Mouse (Mus musculus) megakaryocyte, embryonic 14.5 days (primary cell): ENCODE results near the gene Grn. TPM values are rescaled to one million over a fixed set of nuclear protein-coding genes. Genes with fewer than 3 reads are reported as not detected.

Experiments used
- H3K27me3 ChIP-seq: replicated peaks from 2 replicates; pipeline ENCODE3; 2012; ENCODE audit warnings: inconsistent platforms
- H3K36me3 ChIP-seq: replicated peaks from 2 replicates; pipeline ENCODE3; 2012; ENCODE audit warnings: low read length, inconsistent platforms, mixed read lengths
- H3K4me1 ChIP-seq: 2 replicates; pipeline ENCODE4 v1.6.1; 2012; ENCODE audit warnings: inconsistent platforms
- H3K4me3 ChIP-seq: replicated peaks from 2 replicates; pipeline ENCODE3; 2012; ENCODE audit warnings: moderate library complexity, mild to moderate bottlenecking, inconsistent platforms
- H3K9me3 ChIP-seq: 2 replicates; pipeline ENCODE4 v1.6.1; 2012; ENCODE audit warnings: inconsistent platforms
- FLI1 ChIP-seq: IDR thresholded peaks from 2 replicates; pipeline ENCODE4 v1.6.1; 2012; ENCODE audit warnings: low read length, inconsistent platforms, mixed read lengths
- GATA1 ChIP-seq: IDR thresholded peaks from 3 replicates; pipeline ENCODE4 v1.6.1; 2012; ENCODE audit warnings: mixed read lengths, low read length, inconsistent platforms, borderline replicate concordance
- polyA plus RNA-seq: library from polyadenylated mRNA; stranded (reverse); fragments of >175 nt; gene quantifications from 2 replicates; pipeline ENCODE4 v1.2.3, GENCODE M21; 2012; ENCODE audit warnings: low replicate concordance; ENCODE audit not compliant: insufficient read depth

Grn gene
- polyA plus RNA-seq, 1 experiment = 152 TPM

DNA sequence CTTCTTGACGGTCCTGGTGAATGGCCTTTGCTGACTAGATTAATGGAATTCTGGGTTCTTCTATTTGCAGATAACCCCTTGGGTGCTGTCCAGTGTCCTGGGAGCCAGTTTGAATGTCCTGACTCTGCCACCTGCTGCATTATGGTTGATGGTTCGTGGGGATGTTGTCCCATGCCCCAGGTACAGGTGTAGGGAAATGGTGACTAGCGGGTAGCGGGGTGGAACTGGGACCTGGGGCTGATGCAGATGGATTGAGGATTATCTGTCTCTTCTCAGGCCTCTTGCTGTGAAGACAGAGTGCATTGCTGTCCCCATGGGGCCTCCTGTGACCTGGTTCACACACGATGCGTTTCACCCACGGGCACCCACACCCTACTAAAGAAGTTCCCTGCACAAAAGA is 3.8 kb downstream of the Grn start:
- peaks cover 20% of the 10 kb centered on the region for H3K27me3 ChIP-seq
- H3K9me3 ChIP-seq = peaks cover 9% of the 10 kb centered on the region; the same call in 1 of the 2 replicates
- peaks cover 83% of the 10 kb centered on the region for H3K4me1 ChIP-seq
- peaks cover 58% of the 10 kb centered on the region for H3K36me3 ChIP-seq
- peak overlapping the region; percentile 11 for H3K4me3 ChIP-seq
- no peak for TF ChIP-seq GATA1
- TF ChIP-seq FLI1 = no peak

DNA sequence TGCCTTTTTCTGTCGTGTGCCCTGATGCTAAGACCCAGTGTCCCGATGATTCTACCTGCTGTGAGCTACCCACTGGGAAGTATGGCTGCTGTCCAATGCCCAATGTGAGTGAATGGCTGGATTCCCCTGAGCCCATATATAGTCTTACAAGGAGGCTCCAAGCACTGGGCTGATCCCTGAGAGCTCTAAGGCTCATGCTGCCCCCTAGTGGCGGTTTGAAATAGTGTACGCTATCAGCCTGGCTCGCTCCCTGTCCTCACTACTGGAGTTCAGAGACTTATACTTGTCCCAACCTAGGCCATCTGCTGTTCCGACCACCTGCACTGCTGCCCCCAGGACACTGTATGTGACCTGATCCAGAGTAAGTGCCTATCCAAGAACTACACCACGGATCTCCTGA is 4.3 kb downstream of the Grn start:
- H3K4me3 ChIP-seq = peak overlapping the region; percentile 3
- peaks cover 9% of the 10 kb centered on the region; the same call in 1 of the 2 replicates for H3K9me3 ChIP-seq
- TF ChIP-seq GATA1 = no peak
- no peak for TF ChIP-seq FLI1
- peaks cover 80% of the 10 kb centered on the region for H3K4me1 ChIP-seq
- peaks cover 59% of the 10 kb centered on the region for H3K36me3 ChIP-seq
- peaks cover 25% of the 10 kb centered on the region for H3K27me3 ChIP-seq

- TF ChIP-seq FLI1 = no peak
- TF ChIP-seq GATA1 = no peak
- H3K27me3 ChIP-seq = peaks cover 32% of the 10 kb centered on the region
Measured at GRCm38 (mm10) chr11:102434816-102435705, 4.9 kb downstream of the Grn start.

DNA sequence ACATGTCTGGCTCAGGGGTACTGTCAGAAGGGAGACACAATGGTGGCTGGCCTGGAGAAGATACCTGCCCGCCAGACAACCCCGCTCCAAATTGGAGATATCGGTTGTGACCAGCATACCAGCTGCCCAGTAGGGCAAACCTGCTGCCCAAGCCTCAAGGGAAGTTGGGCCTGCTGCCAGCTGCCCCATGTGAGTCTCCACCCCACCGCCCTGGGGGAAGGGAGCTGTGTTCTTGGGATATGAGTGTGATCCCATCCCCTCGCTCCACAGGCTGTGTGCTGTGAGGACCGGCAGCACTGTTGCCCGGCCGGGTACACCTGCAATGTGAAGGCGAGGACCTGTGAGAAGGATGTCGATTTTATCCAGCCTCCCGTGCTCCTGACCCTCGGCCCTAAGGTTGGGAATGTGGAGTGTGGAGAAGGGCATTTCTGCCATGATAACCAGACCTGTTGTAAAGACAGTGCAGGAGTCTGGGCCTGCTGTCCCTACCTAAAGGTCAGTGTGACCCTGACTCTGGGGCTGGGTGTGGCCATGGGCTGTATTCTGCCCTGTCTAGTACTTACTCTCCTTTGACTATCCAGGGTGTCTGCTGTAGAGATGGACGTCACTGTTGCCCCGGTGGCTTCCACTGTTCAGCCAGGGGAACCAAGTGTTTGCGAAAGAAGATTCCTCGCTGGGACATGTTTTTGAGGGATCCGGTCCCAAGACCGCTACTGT is 5.8 kb downstream of the Grn start:
- H3K36me3 ChIP-seq = peaks cover 59% of the 10 kb centered on the region
- no peak for TF ChIP-seq GATA1
- no peak for TF ChIP-seq FLI1
- H3K4me1 ChIP-seq = peaks cover 78% of the 10 kb centered on the region
- peaks cover 9% of the 10 kb centered on the region; the same call in 1 of the 2 replicates for H3K9me3 ChIP-seq
- H3K27me3 ChIP-seq = peaks cover 33% of the 10 kb centered on the region
- no peak overlapping the region for H3K4me3 ChIP-seq

More at GRCm38 (mm10) chr11:102434816-102435705, 4.9 kb downstream of the Grn start:
- peaks cover 59% of the 10 kb centered on the region for H3K36me3 ChIP-seq
- no peak overlapping the region for H3K4me3 ChIP-seq
- peaks cover 80% of the 10 kb centered on the region for H3K4me1 ChIP-seq
- H3K9me3 ChIP-seq = peaks cover 9% of the 10 kb centered on the region; the same call in 1 of the 2 replicates

GRCm38 (mm10) chr11:102436471-102436790 is 6.3 kb downstream of the Grn start:
- no peak for TF ChIP-seq FLI1
- TF ChIP-seq GATA1 = no peak
- H3K4me1 ChIP-seq = peaks cover 73% of the 10 kb centered on the region
- H3K36me3 ChIP-seq = peaks cover 59% of the 10 kb centered on the region
- H3K27me3 ChIP-seq = peaks cover 35% of the 10 kb centered on the region
- H3K9me3 ChIP-seq = peaks cover 9% of the 10 kb centered on the region; the same call in 1 of the 2 replicates
- H3K4me3 ChIP-seq = no peak overlapping the region

DNA sequence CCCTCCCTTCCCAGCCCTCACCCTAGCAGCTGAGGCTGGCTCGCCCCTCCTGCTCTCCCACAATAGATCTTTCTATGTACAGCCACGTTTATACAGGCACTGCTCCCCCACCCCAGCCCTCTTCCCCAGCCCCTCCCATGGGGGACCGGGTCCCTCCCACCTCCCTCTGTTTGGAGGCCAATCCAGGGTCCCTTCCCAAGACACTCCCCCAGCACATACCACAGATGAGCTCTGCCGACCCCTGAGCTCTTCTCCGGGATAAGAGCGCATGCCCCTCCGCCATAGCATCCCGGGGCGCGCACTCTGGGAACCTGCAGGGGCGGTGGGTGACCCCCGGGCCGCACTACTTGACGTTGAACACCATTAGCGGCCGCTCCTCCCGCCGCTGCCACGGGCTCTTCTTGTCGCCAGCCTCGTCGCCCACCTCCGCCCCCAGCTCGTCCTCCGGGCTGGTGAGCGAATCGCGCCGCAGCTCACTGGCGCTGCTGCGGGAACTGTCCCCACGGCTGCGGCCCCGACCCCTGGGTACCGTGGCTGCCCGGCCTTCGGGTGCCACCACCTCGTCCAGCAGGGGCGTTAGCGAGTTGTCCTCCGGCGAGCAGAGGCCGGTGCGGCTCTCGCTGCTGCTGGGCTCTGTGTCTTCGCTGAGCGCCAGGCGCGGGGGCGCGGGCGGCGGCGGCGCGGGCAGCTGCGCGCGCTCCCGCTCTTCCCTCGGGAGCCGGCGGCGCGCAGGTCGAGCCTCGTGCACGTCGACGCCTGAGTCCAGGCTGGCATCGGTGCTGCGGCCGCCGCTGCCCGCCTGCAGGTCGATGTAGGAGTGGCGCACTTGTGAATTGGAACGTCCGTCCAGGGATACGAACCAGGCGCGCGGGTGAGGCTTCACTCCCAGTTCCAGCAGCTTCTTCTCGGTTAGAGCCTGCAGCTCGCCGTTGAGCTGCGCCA is 7.3 kb downstream of the Grn start:
- peak overlapping the region; percentile 88 for H3K4me3 ChIP-seq
- H3K4me1 ChIP-seq = peaks cover 63% of the 10 kb centered on the region
- H3K9me3 ChIP-seq = peaks cover 9% of the 10 kb centered on the region; the same call in 1 of the 2 replicates
- peaks cover 59% of the 10 kb centered on the region for H3K36me3 ChIP-seq
- peaks cover 38% of the 10 kb centered on the region for H3K27me3 ChIP-seq
- TF ChIP-seq GATA1 (no peak), FLI1 (no peak)

GRCm38 (mm10) chr11:102438212-102439092 is 8.3 kb downstream of the Grn start:
- TF ChIP-seq GATA1 (no peak), FLI1 (no peak)
- Histone ChIP-seq H3K36me3 (peaks cover 50% of the 10 kb centered on the region), H3K27me3 (peaks cover 44% of the 10 kb centered on the region), H3K4me3 (peak overlapping the region; percentile 88), H3K9me3 (peaks cover 9% of the 10 kb centered on the region; the same call in 1 of the 2 replicates), H3K4me1 (peaks cover 53% of the 10 kb centered on the region)

DNA sequence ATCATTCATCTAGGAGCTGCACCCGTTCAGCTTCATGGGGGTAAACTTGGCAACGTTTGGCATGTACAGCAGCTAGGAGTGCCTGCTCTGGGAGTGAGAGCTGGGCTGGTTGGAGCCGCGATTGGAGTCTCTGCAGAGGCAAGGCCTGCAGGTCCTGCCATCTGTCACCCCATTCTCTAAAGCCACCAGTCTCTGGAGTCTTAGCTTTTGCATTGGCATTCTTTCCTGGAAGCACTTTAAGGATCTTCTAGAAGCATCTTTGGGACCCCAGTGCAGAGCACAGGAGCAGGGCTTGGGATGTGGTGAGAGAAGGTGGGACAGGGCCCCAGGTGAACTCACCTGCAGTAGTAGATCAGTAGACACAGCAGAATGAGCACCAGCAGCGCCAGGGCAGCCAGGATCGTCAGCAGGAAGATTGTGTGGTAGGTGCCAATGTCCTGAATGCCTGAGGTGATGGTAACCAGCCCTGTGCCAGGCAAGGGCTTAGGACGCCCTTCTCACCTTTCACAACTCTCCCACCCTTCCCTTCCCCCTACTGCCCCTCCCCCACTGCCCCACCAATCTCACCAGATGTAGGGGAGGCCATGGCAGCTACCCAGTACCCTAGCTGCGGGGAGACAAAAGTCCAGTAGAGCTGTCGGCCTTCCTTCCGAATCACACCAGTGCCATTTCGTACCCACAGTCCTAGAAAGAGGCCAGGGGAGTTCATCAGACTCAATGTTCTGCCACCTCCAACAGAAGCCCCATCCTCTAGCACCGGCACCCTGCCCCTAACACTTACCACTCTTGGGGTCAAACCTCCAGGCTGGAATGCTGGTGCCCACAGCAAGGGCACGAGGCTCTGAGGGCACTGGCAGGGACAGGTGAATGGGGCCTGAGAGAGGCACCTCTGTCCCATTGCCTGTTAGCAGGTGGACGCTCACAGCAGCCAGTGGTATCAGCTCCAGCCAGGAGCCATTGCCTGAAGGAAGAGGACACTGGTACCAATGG is 9.3 kb downstream of the Grn start:
- H3K9me3 ChIP-seq = peaks cover 9% of the 10 kb centered on the region; the same call in 1 of the 2 replicates
- peaks cover 46% of the 10 kb centered on the region for H3K4me1 ChIP-seq
- TF ChIP-seq FLI1 = no peak
- peak overlapping the region; percentile 59 for H3K4me3 ChIP-seq
- peaks cover 53% of the 10 kb centered on the region for H3K27me3 ChIP-seq
- H3K36me3 ChIP-seq = peaks cover 41% of the 10 kb centered on the region
